Comparison of ENCODE assay signal across 13 mouse cellular contexts in genomic region chr9:117018301-117018700, GRCm38 (mm10).
DNase-seq lines count a peak whose midpoint lies in the region; ATAC-seq and TF ChIP-seq lines count a peak whose summit lies in the region.
"Had no signal": no experiment of that assay in that cellular context is flagged by ENCODE, and none has a peak within 500 bp of the region (broad histone marks: within the 10 kb centered on the region; RNA-seq: fewer than 3 reads in every experiment).

No protein-coding gene starts in this region.

- H3K27ac ChIP-seq in lung, embryonic 16.5 days (ENCODE audit: low read length) = peak overlapping the region; percentile 14; the same call in 1 of the 2 replicates
- H3K27ac ChIP-seq in liver, postnatal 0 days (ENCODE audit: low read depth) = peak overlapping the region; percentile 51; the same call in 1 of the 2 replicates
- H3K27ac ChIP-seq: forebrain, embryonic 15.5 days had no signal

- DNase-seq in heart, adult 11 months = peak; percentile 71
- DNase-seq in heart, postnatal 36 days = no peak
- DNase-seq in lung, postnatal 4 days = no peak
- DNase-seq in liver, postnatal 0 days = no peak
- DNase-seq in adrenal gland, postnatal 36 days = no peak
- DNase-seq in thymus, postnatal 25 days = no peak
- DNase-seq in adrenal gland, adult (ENCODE audit: inconsistent age in 2 of 2, low spot score in 1 of 2) = no peak
- DNase-seq: cerebellum, adult 11 months had no signal

- TF ChIP-seq EP300 in liver, postnatal 0 days (IDR thresholded peaks at IDR 0.05; ENCODE audit: low read depth) = no peak

- no peak overlapping the region for H3K4me2 ChIP-seq in lung, embryonic 16.5 days (ENCODE audit: low read depth, low read length)
- peak overlapping the region; percentile 51 for H3K4me2 ChIP-seq in liver, postnatal 0 days (ENCODE audit: low read depth, low read length)
- H3K4me2 ChIP-seq: forebrain, embryonic 15.5 days had no signal

- H3K9me3 ChIP-seq in lung, embryonic 16.5 days (ENCODE audit: control insufficient read depth, low read length) = no peaks in the 10 kb centered on the region
- no peaks in the 10 kb centered on the region for H3K9me3 ChIP-seq in liver, postnatal 0 days (ENCODE audit: low read length)
- H3K9me3 ChIP-seq: forebrain, embryonic 15.5 days had no signal

- no peak overlapping the region for H3K4me3 ChIP-seq in lung, embryonic 16.5 days (ENCODE audit: low read length)
- H3K4me3 ChIP-seq in liver, postnatal 0 days (ENCODE audit: low read depth, low read length) = no peak overlapping the region
- H3K4me3 ChIP-seq: forebrain, embryonic 15.5 days; myocyte had no signal

- intact Hi-C loops in heart, postnatal 36 days (cut with DNase I) = no loop called here

- 51% methylated on average over 12 of the region's 12 CpGs for WGBS in lung, embryonic 16.5 days
- 35% methylated on average over 12 of the region's 12 CpGs for WGBS in liver, postnatal 0 days (ENCODE audit: insufficient replicate concordance)

- H3K27me3 ChIP-seq in lung, embryonic 16.5 days (ENCODE audit: control insufficient read depth, insufficient read depth, low read depth, low read length) = no peaks in the 10 kb centered on the region
- H3K27me3 ChIP-seq in liver, postnatal 0 days (ENCODE audit: insufficient read depth, low read length) = no peaks in the 10 kb centered on the region
- H3K27me3 ChIP-seq: forebrain, embryonic 15.5 days had no signal

- no peak for ATAC-seq in lung, embryonic 16.5 days (ENCODE audit: low read depth)
- ATAC-seq in liver, postnatal 0 days = no peak
- ATAC-seq: activated CD4-positive, CD25-positive, alpha-beta regulatory T cell, adult 4 months; forebrain, embryonic 15.5 days had no signal

- no peak for TF ChIP-seq CTCF in liver, postnatal 0 days (IDR thresholded peaks at IDR 0.05; ENCODE audit: low read depth)

- H3K4me1 ChIP-seq in lung, embryonic 16.5 days (replicated peaks; ENCODE audit: control insufficient read depth, insufficient read depth, low read length) = peaks cover 9% of the 10 kb centered on the region
- H3K4me1 ChIP-seq in liver, postnatal 0 days (ENCODE audit: insufficient read depth) = peaks cover 12% of the 10 kb centered on the region
- H3K4me1 ChIP-seq: forebrain, embryonic 15.5 days had no signal

- no peaks in the 10 kb centered on the region for H3K36me3 ChIP-seq in lung, embryonic 16.5 days (ENCODE audit: control insufficient read depth, insufficient read depth, low read length)
- no peaks in the 10 kb centered on the region for H3K36me3 ChIP-seq in liver, postnatal 0 days (replicated peaks; ENCODE audit: insufficient read depth, low read length)
- H3K36me3 ChIP-seq: forebrain, embryonic 15.5 days; G1E had no signal

- H3K9ac ChIP-seq in lung, embryonic 16.5 days (ENCODE audit: low read length) = no peak overlapping the region
- no peak overlapping the region for H3K9ac ChIP-seq in liver, postnatal 0 days (replicated peaks)
- H3K9ac ChIP-seq: forebrain, embryonic 15.5 days had no signal
